Mouse (Mus musculus) cerebellum, postnatal 4 days (tissue): ENCODE measurements around the gene Lrrc10b.

Source experiments
- DNase-seq, 2 experiments: peaks; one replicate each; pipeline ENCODE4 v3.0.0; 2022; ENCODE audit warnings: low spot score in 2 of 2, mixed read lengths in 1 of 2

Lrrc10b gene

DNA sequence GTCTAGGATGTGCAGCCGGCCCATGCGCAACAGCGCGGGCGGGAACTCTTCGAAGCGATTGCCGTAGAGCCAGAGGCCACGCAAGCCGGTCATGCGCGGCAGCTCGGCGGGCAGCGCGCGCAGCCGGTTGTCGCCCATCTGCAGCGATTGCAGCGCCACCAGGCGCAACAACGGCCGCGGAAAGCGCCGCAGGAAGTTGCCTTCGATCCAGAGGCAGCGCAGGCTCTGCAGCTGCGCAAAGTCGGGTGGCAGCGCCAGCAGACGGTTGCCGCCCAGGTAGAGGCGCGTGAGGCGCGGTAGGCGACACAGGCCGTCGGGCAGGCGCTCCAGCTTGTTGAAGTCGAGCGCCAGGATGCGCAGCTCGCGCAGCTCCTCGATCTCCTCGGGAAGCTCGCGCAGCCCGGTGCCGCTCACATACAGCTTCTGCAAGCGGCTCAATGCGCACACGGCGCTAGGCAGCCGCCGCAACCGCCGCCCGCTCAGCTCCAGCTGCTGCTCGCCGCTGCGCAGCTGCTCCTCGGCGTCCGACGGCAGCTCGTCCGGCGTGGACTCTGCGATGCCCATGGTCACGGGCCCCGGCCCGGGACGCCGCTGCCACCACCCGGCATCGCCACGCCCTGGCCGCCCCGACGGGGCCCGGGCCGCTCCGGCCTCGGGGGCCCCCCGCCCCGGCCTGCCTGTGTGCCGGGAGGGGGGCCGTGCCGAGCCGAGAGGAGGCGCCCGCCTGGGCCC lies at the start of gene Lrrc10b:
Gene Lrrc10b, minus strand, starts transcription at position 722 of the 732 bp plus-strand sequence.
- DNase-seq = peak; percentile 40 to 71

DNA sequence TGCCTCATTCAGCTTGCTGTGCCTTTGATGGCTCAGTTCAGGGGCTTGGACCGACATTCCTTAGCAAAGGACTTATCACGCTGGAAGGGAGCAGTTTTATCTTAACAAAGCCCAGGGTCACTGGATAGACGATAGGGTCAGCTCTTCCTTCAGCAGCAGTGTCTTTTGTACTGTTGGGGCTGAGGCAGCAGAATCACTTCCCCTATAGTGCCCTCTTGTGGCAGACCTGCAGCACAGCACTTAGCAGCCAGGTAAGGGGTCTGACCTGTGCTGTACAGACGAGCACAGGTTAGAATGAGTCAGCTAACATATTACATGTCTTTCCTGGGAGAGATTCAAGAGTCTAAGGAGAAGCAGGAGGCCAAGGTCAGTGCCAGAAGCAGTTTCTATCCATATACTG lies 45.3 kb upstream of the Lrrc10b start:
- peak in 1 of 2 experiments; percentile 36 for DNase-seq

DNA sequence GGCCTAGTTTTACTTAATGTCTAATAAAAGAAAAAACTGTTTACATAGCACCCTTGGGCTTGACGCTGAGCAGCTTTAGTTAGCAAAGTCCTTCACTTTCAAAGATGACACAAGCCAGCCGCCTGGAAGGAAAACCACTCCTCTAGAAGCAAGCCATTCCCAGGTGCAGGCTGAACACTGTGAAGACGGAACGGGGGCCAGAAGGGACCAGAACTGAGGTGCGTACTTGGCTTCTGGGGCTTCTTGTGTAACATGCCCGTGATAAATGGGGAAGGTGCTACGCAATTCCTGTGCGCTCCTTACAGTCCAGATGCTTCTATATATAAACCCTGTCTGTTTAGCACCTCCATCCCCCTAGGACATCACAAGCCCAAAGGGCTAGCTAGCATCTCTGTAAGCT lies 43.3 kb upstream of the Lrrc10b start:
- DNase-seq = no peak

DNA sequence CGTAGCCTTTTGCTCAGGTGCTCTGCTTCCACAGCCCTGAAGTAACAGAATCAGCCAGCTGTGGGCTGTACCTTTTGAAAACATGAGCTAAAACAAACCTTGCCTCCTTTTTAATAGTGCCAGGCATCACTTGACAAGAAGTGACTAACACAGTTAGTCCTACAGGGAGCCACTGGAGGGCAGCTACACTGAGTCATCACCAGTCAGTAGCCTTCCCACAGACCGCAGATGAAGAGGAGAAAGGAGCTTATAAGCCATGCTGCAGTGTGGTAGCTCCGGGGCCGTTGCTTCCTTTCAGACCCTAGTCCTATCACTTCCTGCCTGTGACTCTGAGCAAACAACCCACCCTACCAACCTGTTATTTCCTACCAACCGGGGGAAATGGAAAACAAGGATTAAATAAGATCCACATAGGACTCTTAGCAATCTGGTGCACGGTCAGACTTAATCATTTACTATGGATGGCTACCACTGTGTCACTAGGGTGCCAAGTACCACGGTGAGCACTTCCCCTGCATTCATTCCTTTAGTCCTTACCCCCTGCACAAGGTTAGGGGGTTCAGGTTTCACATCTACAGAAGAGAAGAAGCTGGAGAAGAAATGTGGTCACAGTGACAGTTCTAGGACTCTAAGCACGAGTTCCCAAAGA lies 40.4 kb upstream of the Lrrc10b start:
- DNase-seq = no peak

DNA sequence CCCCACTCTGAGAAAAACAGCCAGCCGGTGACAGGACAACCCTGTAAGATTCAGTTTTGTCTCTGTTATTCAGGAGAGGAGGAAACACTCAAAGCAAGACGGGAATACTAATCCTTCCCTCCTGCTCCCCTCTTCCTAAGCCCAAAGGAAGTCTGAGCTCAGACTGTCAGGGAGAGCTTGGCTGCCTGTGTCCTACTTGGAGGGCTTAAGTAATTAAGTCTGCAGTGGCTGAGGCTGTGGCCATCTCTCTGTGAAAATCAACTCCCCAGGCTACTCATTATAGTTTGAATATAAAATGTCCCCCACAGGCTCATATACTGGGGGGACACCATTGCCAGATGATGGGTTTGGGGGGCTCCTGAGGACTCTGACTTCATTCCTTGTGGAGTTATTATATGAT lies 39.7 kb upstream of the Lrrc10b start:
- no peak for DNase-seq

DNA sequence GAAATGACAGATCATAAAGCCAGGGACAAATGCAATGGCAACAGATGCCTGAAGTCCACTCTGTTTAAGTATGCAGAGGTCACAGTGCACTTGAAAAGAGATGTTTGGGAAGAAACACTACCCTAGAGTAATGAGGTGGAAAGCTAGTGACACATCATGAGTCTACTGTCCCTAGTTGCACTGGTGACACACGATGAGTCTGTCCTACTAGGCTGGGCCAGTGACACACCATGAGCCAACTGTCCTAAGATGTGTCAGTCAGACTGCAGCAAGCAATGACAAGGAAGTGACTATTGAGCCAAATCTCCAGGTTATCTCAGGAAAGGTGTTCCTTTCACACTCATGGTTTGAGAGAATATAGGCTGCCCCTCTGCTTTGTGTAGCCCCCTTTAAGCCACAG lies 38.4 kb upstream of the Lrrc10b start:
- DNase-seq = no peak

DNA sequence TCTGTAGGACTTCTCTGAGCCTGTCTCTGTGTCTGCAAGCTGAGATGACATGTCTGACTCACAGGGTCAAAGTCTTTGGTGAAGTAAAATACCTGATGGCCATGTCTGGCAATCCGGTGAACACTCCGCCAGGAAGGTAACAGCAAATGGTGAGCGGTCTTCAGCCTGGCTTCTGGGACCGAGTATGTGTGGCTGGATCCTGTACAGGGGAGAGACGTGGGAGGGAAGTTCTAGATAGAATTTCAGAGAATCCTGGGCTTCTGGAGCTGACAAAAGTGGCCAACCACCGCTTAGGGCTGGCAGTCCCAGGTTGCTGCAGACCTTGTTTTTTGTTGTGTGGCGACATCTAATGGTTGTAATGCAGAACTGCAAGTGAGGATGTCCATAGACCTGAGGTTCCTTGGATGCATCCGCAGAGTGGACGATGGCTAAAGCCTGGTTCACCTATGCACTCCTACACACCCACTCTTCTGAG lies 29.0 kb upstream of the Lrrc10b start:
- peak in 1 of 2 experiments; percentile 56 for DNase-seq

DNA sequence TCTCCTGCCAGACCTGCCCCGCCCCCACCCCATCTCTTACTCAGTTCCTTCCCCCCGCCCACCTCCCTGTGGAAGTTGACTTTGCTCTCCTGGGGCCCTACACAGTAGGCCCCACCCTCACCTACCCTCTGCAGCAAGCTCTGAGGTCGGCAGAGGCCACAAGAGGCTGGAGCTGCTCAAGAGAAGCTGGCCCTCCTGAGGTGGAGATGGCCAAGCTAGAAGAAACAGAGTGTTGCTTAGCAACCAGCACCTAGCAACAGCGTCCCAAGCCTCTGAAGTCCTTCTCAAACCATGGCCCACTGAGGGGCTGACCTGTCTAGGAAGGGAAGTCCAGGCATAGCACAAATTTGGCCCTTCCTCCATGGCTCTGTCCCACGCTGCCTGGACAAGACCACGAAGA lies 25.4 kb upstream of the Lrrc10b start, which contains the start of gene Ppp1r32:
Gene Ppp1r32, minus strand, starts transcription at position 226 of the 400 bp plus-strand sequence.
- DNase-seq = peak in 1 of 2 experiments; percentile 15

DNA sequence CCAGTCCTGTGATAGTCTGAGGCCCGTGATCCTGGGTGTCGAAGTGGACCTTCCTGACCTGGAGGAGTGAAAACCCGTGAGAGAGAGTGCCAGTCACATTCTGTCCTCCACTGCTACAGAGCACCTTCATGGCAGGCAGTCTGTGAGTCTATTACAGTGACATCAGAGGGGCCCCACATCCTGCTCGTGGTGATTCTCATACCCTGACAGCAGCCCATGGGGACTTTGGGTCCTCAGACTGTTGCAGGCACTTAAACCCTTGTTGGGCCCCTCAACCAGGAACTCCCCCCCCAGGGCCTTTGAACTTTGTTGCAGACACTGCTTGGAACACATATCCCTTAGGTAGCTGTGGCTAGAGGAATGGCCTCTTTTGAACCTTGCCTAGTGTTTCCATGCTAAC lies 22.3 kb upstream of the Lrrc10b start:
- DNase-seq = no peak

DNA sequence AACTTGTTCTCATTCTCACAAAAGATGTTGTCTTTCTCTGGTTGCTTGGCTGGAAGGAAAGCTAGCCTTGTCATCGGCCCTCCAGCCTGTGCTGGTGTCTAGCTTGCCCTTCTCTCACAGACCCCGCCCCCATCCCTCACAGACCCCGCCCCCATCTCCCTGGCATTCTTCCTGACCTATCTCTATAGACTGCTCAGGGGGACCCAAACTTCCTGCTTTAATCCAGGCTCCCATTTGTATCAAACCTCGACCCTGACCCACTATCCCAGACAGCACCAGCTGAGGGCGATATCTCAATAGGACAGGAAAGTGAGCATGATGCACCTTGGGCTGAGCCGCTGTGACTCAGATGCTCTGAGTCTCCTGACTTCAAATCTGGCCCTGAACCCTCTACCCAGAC lies 16.5 kb upstream of the Lrrc10b start:
- no peak for DNase-seq

DNA sequence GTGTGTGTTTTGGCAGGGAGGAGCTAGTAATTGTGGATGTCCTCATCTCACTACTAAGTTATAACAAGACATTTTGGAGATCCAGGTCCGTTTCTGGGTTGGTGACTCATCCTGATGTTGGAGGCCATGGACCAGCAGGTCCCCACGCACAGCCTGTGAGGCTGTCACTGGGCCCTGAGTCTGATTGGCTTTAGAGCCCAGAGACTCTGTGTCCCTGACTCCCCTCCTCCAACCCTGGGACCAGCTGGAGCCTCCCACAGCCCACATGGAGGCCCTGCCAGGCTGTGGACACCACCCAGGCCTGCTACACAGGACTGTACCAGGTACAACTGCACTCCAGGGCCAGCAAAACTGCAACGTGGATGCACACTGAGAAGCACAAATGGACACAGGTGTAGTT lies 15.7 kb upstream of the Lrrc10b start:
- DNase-seq = no peak

DNA sequence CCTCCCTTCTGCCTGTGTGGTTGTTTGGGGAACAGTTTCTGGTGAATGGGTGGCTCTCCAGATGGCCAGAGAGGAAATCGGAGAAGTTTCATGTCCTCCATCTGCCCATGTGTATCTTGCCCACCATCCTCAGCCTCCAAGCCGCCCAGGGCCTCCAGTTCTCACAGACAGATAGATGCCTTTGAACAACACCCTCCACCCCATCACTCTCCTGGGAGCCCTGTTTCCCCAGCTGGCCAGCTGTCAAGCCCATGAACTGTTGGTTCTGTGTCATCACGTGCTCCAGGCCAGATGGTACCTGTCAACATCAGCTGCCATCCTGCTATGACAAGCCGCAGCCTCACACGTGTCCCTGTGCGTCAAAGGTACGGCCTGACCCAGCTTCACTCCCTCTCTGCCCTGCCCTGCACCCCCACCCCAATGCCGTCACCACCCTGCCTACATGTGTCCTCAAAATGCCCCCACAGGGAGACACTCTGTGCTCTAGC lies 11.9 kb upstream of the Lrrc10b start:
- DNase-seq = no peak

DNA sequence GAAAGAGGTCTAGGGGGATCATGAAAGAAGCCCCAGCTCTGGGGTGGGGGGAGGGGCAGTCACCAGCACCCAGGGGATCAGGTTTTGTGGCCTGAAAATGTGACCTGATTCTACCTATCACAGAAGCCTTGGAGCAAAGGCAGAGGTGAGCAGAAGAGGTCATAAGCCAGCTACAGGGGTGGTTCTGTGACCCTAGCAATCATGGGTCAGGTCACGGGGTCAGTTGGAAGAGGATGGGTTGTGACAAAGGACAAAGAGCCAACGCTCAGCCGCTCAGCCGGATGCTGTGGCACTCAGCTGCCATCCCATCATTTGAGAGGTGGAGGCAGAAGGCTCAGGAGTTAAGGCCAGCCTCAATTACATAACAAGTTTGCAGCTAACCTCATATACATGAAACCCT lies 7.2 kb upstream of the Lrrc10b start:
- DNase-seq = no peak

DNA sequence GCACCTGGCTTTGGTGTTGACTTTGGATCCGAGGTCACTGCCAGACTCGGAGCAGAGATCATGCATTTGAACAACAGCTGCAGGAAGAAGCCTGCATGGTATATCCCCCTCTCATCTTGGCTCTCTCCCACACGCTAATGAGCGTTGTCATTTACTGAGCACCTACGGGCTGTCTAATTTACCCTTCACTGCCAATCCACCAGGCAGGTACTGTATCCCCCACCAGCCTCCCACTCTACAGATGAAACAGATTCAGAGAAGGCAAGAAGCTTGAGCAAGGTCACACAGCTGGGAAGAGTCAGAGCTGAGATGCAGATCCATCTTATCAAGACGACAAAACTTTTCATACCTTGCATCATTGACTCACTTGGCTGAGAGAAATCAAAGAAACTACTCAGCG lies 4.3 kb upstream of the Lrrc10b start:
- no peak for DNase-seq

DNA sequence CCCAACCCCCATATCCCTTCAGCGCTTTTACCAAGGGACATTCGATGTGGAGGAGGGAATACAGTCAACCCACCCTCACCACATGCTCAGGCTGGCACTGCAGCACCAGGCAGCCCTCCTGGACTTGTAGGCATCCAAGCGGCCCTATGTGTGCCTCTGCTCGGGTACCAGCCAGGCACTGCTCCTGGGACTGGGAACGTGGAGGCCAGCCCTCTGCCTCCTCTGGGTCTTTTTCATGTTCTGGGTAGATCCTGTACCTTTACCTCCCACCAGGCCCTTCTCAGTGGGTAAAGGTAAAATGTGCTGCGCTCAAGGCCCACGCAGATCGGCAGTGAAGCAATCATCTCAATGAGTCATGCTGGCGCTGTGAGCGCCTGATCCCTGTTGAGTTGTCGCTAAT lies 2.6 kb upstream of the Lrrc10b start:
- no peak for DNase-seq

DNA sequence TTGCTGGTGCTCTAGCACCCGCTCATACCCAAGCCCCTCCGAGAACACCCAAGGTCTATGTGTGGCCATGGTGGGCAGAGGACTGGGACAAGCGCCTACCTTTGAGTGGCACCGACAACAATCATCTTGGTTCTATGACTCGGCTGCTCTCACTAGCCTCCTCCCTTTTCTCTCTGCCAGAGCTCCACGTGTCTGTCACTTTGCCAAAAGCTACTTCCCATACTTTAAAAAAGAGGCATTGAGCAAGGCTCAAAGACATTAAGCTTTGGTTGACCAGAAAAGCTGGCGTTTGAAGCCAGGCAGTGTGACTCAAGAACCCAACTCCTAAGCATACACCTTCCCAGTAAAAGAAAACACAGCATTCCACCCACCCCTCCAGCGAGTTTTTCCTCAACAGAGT lies 823 bp upstream of the Lrrc10b start:
- DNase-seq = no peak

DNA sequence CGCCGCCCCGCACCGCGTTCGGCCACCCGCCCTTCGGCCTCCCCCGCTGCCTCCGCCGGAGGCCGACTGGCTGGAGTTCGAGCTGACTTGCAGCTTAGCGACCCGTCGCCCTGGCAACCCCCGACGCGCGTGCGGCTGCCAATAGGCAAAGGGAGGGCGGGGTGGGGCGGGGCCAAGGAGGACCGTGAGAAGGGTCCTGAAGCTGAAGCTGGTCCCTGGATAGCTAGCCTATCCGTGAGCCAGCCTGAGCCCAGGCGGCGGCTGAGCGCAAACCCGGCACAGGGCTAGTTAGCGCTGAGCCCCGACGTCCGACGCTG lies 169 bp upstream of the Lrrc10b start:
- peak; percentile 53 to 72 for DNase-seq

DNA sequence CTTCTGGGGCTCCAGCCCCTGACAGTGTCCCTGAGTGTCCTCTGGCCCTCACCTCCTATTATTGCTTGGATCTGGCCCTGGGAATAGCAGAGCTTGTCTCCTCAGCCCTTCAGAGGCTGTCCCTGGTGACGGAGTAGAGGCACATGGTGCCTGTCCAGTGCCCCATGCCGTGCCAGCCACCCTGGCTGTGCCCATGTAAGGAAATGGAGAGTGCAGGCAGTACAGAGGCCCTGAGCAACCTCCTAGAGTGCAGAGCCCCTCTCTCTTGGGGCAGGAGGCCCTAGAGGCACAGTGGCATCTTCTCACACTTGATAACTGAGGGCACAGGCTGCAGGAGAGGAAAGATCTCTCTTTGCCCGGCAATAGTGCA lies 1.9 kb downstream of the Lrrc10b start:
- DNase-seq = no peak

DNA sequence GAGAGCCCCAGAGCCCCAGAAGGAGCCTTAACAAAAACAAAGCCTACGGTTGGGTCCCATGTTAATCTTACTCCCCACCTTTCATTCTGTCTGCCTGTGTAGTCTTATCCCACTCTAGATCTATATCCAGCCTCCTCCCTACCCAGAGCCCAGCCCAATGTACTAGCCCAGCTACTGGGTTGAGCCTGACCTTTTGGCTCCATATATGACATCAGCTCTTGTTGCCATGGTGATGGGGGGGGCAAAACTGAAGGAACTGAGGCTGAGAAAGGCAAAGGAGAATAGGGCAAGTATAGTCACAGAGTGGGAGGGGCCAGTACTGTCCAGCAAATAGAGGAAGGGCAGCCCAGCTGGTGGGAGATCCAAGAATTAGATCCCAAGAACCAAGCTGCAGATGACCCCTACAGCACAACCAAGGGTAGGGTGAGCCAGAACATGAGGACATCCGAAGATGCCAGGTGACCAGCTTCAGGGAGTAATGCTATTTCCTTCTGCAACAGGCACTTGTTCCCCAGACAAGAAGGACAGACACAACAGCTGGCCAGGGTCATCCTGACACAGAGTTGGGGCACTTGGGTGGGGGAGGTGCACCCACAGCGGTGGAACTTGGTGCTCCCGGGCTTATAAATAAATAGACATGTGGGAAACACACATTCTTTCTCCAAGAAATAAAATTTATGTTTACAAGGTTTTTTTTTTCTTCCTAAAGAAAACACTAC lies 2.4 kb downstream of the Lrrc10b start:
- no peak for DNase-seq

DNA sequence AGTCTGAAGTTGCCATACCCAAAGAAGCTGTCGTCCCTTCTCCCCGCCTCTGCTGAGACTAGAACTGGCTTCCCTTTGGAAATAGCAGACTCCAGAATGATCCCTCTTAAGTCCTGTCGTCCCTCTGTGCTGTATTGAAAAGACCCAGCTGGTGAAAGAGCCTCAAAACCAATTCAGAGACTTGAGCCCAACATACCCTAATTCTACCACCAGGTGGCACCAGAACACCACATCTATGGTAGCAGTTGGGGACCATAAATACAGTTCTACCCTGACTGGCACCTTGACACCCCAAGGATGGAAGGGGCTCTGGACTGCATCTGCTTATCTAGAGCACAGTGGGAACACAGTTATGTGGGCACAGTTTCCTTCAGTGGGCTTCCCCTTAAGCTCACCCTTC lies 7.6 kb downstream of the Lrrc10b start:
- DNase-seq = peak; percentile 53 to 75

DNA sequence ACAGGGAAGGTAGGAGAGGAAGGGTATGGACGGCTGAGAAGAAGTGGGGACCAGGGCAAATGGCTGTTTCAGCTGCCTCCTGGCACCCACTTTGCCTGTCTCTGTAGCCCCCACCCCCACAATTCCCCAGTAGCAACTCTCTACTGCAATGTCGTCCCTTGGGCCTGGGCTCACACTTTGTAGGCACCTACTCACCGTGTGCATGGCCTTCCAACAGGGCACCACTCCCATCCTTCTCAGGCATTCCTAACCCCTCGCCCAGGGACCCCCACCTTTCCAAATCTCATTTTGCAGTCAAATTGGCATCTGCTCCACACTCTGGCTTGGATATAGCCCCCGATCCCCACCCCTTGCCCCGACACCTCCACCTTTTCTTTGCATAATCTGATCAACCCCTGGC lies 8.1 kb downstream of the Lrrc10b start:
- DNase-seq = no peak

DNA sequence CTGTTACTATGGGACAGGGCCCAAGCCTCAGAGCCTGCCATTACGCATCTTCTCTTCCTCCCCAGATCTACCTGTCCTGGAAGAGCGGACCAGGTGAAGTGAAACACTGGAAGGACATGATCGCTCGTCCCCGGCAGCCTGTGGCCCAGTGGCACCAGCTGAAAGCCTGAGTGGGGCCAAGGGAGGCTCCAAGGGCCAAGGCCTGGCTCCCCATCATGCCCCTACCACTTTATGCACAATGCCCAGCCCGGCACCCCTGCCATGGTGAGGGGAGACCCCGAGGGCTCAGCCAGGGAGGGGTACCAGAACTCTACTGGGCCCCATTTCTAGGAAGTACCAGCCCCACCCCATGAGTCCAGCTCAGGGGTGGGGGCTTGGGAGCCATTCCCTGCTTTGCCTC lies 9.0 kb downstream of the Lrrc10b start:
- no peak for DNase-seq
